Mouse (Mus musculus) bone marrow, adult 2 months (tissue): Measurements from ENCODE around the gene Olfr905.

Experiments used
- CTCF ChIP-seq: fragments of 200-500 bp; IDR thresholded peaks from 2 replicates; pipeline ENCODE4 v1.5.1; 2011; ENCODE audit warnings: low read length, control low read depth; ENCODE audit not compliant: control insufficient read depth, insufficient read depth
- POLR2A ChIP-seq: fragments of 200-500 bp; IDR thresholded peaks from 2 replicates; pipeline ENCODE4 v1.6.1; 2011; ENCODE audit warnings: low read depth, mild to moderate bottlenecking, control low read depth, low read length, borderline replicate concordance; ENCODE audit not compliant: control insufficient read depth

GRCm38 (mm10) chr9:38447352-38447751, 23.6 kb upstream of the Olfr905 start, which contains the start of gene Olfr902:
- TF ChIP-seq POLR2A (no peak), CTCF (no peak)
